Mouse (Mus musculus) midbrain, embryonic 11.5 days (tissue): Measurements from ENCODE around the gene Stn1. TPM values are rescaled to one million over a fixed set of nuclear protein-coding genes. Genes with fewer than 3 reads are reported as not detected.
A peak's percentile ranks its signal among the peaks of the same experiment; 100 is the strongest.

ENCODE experiments used
- ATAC-seq: fragments of 200-750 bp; cut with Nextera tagmentation; 2 replicates; pipeline ENCODE4 v1.8.0; 2017; ENCODE audit warnings: moderate TSS enrichment, moderate library complexity; ENCODE audit not compliant: low FRiP score
- DNase-seq: peaks from one replicate; pipeline ENCODE4 v3.0.0; 2015; ENCODE audit warnings: low spot score; ENCODE audit errors: missing footprints
- H3K27ac ChIP-seq: fragments of 300-500 bp; sonication (generic); 2 replicates; pipeline ENCODE4 v1.5.1; 2014; ENCODE audit warnings: low read depth, low read length
- H3K27me3 ChIP-seq: fragments of 300-500 bp; sonication (generic); 2 replicates; pipeline ENCODE4 v1.6.1; 2014; ENCODE audit warnings: mild to moderate bottlenecking, low read length, moderate library complexity, mixed read lengths; ENCODE audit not compliant: control insufficient read depth, insufficient read depth
- H3K36me3 ChIP-seq: fragments of 300-500 bp; sonication (generic); 2 replicates; pipeline ENCODE4 v1.6.1; 2014; ENCODE audit warnings: mild to moderate bottlenecking, low read length, moderate library complexity, mixed read lengths; ENCODE audit not compliant: control insufficient read depth, insufficient read depth
- H3K4me1 ChIP-seq: fragments of 300-500 bp; sonication (generic); 2 replicates; pipeline ENCODE4 v1.6.1; 2014; ENCODE audit warnings: low read length; ENCODE audit not compliant: control insufficient read depth, insufficient read depth
- H3K4me2 ChIP-seq: fragments of 300-500 bp; sonication (generic); 2 replicates; pipeline ENCODE4 v1.6.1; 2014; ENCODE audit warnings: mild to moderate bottlenecking, moderate library complexity
- H3K4me3 ChIP-seq: fragments of 300-500 bp; sonication (generic); 2 replicates; pipeline ENCODE4 v1.5.1; 2014; ENCODE audit warnings: low read depth, low read length
- H3K9ac ChIP-seq: fragments of 300-500 bp; sonication (generic); 2 replicates; pipeline ENCODE4 v1.6.1; 2014; ENCODE audit warnings: low read length
- H3K9me3 ChIP-seq: fragments of 300-500 bp; sonication (generic); 2 replicates; pipeline ENCODE4 v1.6.1; 2016; ENCODE audit warnings: low read length; ENCODE audit not compliant: control insufficient read depth
- WGBS: fragments of 180-500 bp; shearing (Covaris S2); extraction: QIAGEN DNeasy Blood & Tissue Kit; methylation state at CpG from one replicate; pipeline ENCODE4 v1.1.7; 2014; 5-methylcytosine and 5-hydroxymethylcytosine counted together
- polyA plus RNA-seq: library from polyadenylated mRNA; unstranded; fragments of >200 nt; fragmentation: Nextera tagmentation; extraction: Ambion mirVana; gene quantifications from 2 replicates; pipeline ENCODE4 v1.2.1, GENCODE M21; 2014

Stn1 gene
- polyA plus RNA-seq, 1 experiment from 2014 or later: 43.9 TPM

DNA sequence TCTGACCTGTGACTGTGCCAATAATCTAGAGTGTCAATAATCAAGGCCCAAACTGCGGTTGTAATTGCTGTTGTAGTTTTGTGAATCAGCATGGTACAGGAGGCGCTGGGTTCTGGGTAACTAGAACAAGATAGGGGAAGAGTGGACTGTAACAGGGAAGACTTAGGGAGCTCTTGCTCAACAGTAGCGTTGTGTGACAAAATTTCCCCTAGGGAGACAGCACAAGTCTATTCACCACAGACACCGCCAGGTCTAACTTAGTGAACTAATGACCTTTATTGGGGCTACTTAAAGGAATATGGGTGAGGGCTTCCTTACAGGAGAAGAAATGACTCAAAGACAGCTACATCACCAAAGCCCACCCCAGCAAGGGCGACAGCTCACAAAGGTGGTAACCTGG, 32.7 kb upstream of the Stn1 start:
- H3K27ac ChIP-seq: no peak overlapping the region
- H3K9me3 ChIP-seq: no peaks in the 10 kb centered on the region
- H3K36me3 ChIP-seq: no peaks in the 10 kb centered on the region
- H3K4me3 ChIP-seq: no peak overlapping the region
- 94% methylated on average over 5 of the region's 5 CpGs for WGBS
- peaks cover 19% of the 10 kb centered on the region for H3K27me3 ChIP-seq
- no peak for ATAC-seq
- H3K9ac ChIP-seq: no peak overlapping the region
- no peak overlapping the region for H3K4me2 ChIP-seq
- 0 out of 2 replicates have a peak, but pooled peaks cover 4% of the 10 kb centered on the region for H3K4me1 ChIP-seq
- no peak for DNase-seq

DNA sequence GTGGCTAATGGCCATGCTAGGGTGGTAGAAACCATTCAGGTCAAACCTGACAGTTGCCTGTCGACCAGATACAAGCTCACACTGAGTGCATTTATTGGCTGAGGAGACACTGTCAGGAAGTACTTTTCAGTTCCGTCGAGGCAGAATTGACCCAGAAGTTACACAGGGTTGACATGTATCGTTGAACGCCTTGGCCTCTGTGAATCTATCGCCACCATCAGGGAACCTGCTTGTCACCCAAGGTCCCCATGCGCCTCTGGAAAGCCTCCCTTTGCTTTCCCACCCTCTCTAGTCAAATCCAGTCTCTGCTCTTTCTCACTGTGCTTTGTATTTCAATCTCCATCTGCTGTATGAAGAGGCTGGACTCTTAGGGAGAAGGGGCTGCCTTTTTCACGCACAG, 28.7 kb upstream of the Stn1 start:
- no peak overlapping the region for H3K9ac ChIP-seq
- no peak overlapping the region for H3K4me2 ChIP-seq
- 78% methylated on average over 8 of the region's 8 CpGs for WGBS
- no peaks in the 10 kb centered on the region for H3K9me3 ChIP-seq
- no peaks in the 10 kb centered on the region for H3K36me3 ChIP-seq
- DNase-seq: no peak
- peaks cover 35% of the 10 kb centered on the region for H3K27me3 ChIP-seq
- no peak overlapping the region for H3K4me3 ChIP-seq
- ATAC-seq: no peak
- peaks cover 4% of the 10 kb centered on the region for H3K4me1 ChIP-seq
- no peak overlapping the region for H3K27ac ChIP-seq

DNA sequence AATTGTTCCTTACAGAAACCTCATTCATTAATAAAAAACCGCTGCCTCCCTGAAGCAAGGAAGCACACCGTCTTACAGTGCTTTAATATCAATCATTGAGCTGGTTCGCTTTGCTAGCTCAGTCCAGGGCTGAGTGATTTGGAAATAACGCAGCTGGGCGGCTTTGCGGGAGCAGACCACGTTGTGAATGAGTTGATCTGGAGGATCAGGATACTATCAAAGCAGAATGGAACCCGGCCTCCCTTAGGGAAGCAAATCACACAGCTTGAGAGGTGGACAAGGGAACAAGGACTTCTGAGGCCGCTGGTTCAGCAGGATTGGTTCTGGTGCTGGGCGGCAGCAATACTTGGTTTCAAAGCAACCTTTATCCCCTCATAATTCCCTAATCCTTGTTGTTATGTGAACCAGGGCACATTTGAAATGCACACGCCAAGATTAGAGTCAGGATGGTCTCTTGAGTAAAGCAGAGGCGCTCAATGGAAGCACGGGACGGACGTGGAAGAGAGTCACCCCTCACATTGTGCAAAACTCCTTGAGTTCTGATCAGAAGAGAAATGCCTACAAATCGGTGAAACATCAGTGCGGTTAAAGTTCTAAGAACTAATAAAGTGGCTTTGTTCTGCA, 27.8 kb upstream of the Stn1 start:
- 19% methylated on average over 17 of the region's 17 CpGs for WGBS
- H3K4me2 ChIP-seq: no peak overlapping the region
- no peaks in the 10 kb centered on the region for H3K36me3 ChIP-seq
- peak; percentile 66 for ATAC-seq
- H3K27me3 ChIP-seq: peaks cover 35% of the 10 kb centered on the region
- no peak overlapping the region for H3K4me3 ChIP-seq
- DNase-seq: peak; percentile 92
- H3K9ac ChIP-seq: no peak overlapping the region
- H3K27ac ChIP-seq: no peak overlapping the region
- H3K4me1 ChIP-seq: peaks cover 4% of the 10 kb centered on the region
- H3K9me3 ChIP-seq: no peaks in the 10 kb centered on the region

DNA sequence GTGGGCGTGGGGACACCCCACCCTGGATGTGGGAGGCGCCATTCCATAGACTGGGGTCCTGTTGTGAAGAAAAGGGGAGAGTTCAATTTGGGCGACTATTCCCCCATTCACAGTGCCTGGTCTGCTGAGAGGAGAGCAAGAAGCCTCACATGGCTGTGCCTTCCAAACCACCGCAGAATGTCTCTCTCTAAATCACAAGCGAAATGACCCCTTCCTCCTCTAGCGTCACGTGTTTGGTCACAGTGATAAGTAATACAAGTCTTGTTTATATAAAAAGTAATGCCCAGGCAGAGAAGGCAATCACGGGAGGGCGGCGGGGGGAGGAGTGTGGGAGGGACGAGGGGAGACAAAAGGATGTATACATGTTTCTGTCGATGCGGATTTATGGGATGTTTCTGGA, 26.4 kb upstream of the Stn1 start:
- no peak for ATAC-seq
- Histone ChIP-seq H3K4me3 (no peak overlapping the region), H3K36me3 (no peaks in the 10 kb centered on the region), H3K27me3 (peaks cover 33% of the 10 kb centered on the region), H3K9me3 (no peaks in the 10 kb centered on the region), H3K4me2 (no peak overlapping the region), H3K4me1 (peaks cover 11% of the 10 kb centered on the region), H3K9ac (no peak overlapping the region), H3K27ac (no peak overlapping the region)
- 82% methylated on average over 13 of the region's 13 CpGs for WGBS
- no peak for DNase-seq

DNA sequence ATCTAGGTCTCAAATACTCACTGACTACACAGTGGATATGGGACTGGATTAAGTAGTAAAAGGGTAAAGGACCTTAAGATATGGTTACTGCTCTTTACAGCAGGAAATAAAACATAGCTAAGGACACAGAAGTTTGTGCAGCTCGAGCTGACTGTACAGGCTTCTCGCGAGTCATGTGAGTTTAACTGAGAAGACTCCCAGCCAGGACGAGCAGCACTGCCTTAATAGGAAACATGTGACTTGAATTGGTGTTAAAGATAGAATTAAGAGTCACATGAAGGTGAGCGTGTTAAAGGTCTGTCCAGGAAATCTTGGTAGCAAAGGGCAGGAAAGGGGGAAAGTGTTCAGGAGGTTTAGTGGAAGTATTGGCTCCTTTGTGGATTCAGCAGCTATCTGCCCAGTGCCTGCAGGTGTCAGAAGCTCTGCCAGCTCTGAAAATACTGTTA, 24.7 kb upstream of the Stn1 start:
- ATAC-seq (no peak), DNase-seq (no peak)
- Histone ChIP-seq H3K4me2 (no peak overlapping the region), H3K27me3 (peaks cover 21% of the 10 kb centered on the region), H3K27ac (no peak overlapping the region), H3K4me1 (peaks cover 11% of the 10 kb centered on the region), H3K9me3 (no peaks in the 10 kb centered on the region), H3K36me3 (no peaks in the 10 kb centered on the region), H3K9ac (no peak overlapping the region), H3K4me3 (no peak overlapping the region)
- WGBS: 75% methylated on average over 5 of the region's 5 CpGs

DNA sequence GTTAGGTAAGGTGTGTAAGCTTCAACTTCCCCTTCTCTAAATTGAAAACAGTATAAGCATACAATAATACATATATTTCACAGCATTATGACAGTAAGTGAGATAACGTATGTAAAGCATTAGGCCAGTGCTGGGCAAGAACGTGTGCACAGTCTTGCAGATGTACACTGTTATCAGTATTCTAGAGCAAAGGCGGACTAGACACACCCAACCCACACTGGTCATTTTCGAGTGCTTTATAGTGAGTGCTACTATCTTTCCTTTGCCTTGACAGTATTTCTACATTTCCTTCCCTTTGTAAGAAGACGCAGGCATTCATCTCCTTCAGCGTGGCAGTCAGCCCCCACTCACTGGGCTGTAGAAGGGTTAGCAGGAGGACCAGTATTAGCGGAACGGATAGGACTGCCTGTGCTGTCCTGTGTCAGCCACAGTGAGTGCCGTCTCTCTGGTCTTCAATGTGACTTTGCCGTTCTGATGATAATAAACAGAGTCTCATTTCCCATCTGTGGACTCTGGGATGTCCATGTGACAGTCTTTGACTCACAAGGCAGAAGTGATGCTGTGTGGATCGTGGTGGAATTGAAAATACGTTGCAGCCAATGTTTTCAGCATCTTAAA, 23.3 kb upstream of the Stn1 start:
- H3K4me1 ChIP-seq: peaks cover 7% of the 10 kb centered on the region
- no peak overlapping the region for H3K9ac ChIP-seq
- H3K9me3 ChIP-seq: no peaks in the 10 kb centered on the region
- H3K36me3 ChIP-seq: no peaks in the 10 kb centered on the region
- 86% methylated on average over 12 of the region's 12 CpGs for WGBS
- no peak overlapping the region for H3K4me3 ChIP-seq
- peaks cover 16% of the 10 kb centered on the region for H3K27me3 ChIP-seq
- no peak for DNase-seq
- no peak for ATAC-seq
- no peak overlapping the region for H3K27ac ChIP-seq
- H3K4me2 ChIP-seq: no peak overlapping the region

DNA sequence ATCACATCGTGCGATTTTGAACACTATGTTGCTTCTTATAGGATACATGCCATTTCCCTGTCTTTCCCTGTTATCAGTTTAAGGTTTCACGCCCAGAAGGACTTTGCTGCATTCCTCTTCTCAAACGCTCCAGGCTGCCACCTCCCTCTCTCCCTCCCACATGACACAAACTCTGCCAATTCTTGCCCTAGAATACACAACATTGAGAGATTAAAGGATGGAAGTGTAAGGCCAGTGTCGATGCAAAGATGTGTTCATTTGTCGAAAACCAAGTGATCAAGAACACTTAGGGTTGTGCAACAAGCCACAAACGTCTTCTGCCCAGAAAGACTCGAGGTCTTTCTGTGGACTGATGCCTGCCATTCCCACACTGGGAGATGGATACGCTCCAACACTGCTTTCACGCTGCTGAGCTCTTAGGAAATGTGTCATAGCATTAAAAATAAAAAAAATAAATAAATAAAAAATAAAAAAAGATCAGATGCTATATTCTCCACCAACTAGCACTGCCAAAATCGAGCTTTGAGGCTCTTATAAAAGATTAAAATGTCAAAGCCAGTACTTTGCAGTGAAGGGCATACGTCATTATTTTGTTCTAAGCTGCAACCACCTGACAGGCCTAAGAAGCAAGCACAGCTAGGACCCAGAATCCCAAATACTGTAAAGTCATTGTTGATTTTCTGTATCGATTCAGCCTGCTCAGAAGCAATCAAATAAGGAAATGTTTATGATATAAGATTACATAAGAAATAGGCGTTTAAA, 22.6 kb upstream of the Stn1 start:
- DNase-seq (peak; percentile 87), ATAC-seq (no peak)
- Histone ChIP-seq H3K27ac (no peak overlapping the region), H3K9ac (no peak overlapping the region), H3K4me3 (no peak overlapping the region), H3K4me1 (peaks cover 7% of the 10 kb centered on the region), H3K9me3 (no peaks in the 10 kb centered on the region), H3K27me3 (peaks cover 16% of the 10 kb centered on the region), H3K4me2 (no peak overlapping the region), H3K36me3 (no peaks in the 10 kb centered on the region)
- 46% methylated on average over 14 of the region's 14 CpGs for WGBS

DNA sequence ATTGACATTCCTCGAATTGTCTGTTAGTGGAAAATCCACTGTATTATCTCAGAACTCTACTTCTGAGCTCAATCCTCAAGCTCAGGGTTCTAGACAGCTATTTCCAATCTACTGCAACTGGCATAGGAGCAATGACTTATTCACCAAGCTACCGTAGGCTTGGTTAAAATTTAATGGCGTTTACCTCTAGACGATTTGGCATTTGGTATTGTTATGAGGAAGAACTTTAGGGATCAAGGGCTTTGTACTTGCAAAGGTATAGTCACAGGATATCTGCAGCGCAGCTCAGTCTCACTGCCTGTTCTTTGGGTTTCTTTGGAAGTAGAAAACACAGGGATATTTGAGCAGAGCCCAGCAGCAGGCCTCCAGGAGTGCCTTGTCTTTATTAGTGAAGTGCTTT, 21.8 kb upstream of the Stn1 start:
- DNase-seq (peak; percentile 87), ATAC-seq (no peak)
- Histone ChIP-seq H3K4me3 (no peak overlapping the region), H3K36me3 (no peaks in the 10 kb centered on the region), H3K27me3 (peaks cover 13% of the 10 kb centered on the region), H3K4me2 (no peak overlapping the region), H3K27ac (no peak overlapping the region), H3K9me3 (no peaks in the 10 kb centered on the region), H3K4me1 (peaks cover 7% of the 10 kb centered on the region; the same call in 1 of the 2 replicates), H3K9ac (no peak overlapping the region)
- WGBS: 47% methylated on average over 5 of the region's 5 CpGs

DNA sequence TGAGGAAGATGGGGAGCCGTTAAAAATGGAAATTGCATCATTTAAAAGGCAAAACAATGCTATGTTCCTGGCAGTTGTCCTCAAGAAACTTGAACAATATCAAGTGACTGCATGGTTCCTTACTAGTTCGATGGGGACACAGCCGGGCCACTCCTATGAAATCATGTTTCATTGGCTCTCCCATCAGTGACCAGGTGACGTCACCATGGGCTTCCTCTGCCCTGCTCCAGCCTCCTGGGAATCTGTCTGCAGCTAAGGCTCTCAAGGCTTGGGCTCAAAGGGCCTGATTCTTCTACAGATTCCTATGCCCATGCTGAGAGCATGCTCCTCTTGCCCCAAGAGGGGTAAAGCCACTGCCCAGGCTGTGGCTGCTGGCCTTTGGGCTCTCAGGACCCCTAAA, 12.3 kb upstream of the Stn1 start:
- Histone ChIP-seq H3K4me2 (no peak overlapping the region), H3K9me3 (no peaks in the 10 kb centered on the region), H3K36me3 (no peaks in the 10 kb centered on the region), H3K27me3 (no peaks in the 10 kb centered on the region), H3K27ac (no peak overlapping the region), H3K9ac (no peak overlapping the region), H3K4me3 (no peak overlapping the region), H3K4me1 (no peaks in the 10 kb centered on the region)
- 87% methylated on average over 4 of the region's 4 CpGs for WGBS
- ATAC-seq: no peak
- no peak for DNase-seq
